Mouse (Mus musculus) spleen, postnatal 36 days (tissue): Measurements from ENCODE around the gene Nup85.
"Not testable (repeated sequence)": the region's sequence is repeated elsewhere in the genome, so short reads cannot be mapped to it uniquely, and the experiment has no call there.

Source experiments
- DNase-seq, 2 experiments: peaks; one replicate each; pipeline ENCODE4 v3.0.0; 2022; ENCODE audit warnings: low spot score in 2 of 2, mixed read lengths in 1 of 2

The Nup85 gene

DNA sequence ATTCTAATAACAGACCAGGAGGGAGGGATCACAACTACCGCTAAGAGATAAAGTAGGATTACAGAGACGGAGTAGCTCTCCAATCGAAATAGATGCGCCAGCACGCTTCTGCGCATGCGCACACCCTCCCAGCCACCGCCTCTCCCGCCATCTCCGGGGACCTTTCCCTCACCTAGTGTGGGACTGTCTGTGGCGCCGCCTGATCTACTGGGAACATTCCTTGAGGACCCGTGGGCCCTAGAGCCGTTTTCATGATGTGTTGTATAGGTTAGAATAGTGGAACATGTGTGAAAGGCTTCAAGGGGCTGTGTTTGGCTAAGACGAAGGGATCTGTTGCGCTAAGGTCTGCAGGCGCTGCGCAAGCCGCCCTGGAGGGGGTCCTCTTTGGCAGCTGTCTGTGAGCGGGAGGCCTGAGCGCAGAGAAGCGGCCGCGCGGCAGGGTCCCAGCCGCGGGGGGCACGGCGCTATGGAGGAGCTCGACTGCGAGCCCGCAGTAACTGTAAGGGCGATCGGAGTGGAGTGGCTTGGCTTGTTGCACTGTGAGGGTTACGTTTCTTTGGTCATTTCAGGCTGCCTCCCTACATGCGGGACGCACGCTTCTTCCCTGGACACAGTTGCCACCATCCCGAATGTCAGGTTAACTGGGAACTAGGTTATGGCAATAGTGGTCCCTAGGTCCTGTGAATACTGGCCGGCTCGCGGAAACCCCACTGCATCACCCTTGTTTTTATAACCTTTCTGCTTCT lies at the start of gene Nup85:
Gene Nup85, plus strand, starts transcription at position 371 of the 746 bp plus-strand sequence.
- DNase-seq = peak; percentile 96 to 97

DNA sequence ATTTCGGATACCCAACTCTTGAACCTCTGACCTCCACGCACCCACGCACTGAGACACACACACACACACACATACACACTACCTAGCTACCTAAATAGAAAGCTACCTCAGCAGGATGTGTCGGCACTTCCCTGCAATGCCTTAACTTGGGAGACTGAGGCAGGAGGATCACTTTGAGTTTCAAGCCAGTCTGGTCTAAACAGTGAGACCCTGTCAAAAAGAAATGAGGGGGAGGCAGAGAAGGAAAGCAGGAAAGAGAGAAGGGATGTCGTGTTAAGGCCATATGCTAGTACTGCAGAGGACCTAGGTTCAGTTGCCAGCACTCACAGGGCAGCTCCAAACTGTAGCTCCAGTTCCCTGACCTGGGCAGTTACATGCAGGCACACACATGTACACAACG lies 49.2 kb upstream of the Nup85 start:
- DNase-seq = no peak

DNA sequence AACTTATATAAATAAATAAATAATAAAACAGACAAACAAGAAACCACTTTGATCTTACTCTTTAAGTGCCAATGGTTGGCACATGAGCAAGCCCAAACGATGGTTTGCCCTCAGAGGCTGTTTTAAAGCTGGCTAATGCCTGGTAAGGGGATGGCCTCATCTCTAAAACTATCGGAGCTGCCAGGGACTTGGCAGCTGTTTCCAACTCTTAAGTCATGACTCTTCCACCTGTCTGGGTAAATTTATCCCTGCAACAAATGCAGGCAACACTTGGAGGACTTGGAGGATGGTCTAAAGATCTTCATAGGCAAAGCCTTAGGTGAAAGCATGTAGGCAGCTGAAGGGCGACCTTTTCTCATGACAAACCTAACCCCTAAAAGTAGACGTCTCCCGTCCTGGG lies 47.3 kb upstream of the Nup85 start:
- DNase-seq = no peak

DNA sequence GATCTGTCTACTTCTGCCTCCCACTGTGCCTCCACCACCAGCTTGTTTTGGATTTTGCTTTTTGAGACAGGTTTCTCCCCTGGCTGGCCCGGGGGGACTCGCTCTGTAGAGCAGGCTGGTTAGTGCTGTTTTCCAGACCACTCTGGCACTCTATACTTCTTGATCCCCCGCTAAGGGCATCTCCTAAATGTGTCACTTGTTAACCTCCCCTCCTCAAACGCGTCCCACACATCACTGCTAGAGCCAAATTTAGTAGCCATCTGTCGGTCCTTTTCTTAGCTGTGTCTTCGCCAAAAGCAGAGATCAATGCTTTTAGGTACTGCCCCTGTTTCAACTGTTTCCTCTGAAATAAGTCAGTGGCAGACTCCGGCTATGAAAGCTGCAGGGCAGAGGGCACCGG lies 45.5 kb upstream of the Nup85 start:
- no peak for DNase-seq

DNA sequence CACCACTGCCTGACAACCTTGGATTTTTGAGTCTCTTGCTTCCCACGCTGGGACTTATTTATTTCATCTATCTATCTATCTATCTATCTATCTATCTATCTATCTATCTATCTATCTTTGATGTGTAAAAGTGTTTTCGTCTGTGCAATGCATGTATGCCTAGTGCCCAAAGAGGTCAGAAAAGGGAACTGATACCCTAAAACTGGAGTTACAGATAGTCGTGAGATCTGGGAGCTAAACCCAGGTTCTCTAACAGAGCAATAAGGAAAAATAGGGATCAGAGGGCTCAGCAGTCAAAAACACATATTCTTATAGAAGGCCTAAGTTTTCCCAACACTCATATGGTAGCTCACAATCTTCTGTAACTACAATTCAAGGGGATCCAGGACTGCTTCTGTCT lies 44.7 kb upstream of the Nup85 start:
- DNase-seq = no peak

DNA sequence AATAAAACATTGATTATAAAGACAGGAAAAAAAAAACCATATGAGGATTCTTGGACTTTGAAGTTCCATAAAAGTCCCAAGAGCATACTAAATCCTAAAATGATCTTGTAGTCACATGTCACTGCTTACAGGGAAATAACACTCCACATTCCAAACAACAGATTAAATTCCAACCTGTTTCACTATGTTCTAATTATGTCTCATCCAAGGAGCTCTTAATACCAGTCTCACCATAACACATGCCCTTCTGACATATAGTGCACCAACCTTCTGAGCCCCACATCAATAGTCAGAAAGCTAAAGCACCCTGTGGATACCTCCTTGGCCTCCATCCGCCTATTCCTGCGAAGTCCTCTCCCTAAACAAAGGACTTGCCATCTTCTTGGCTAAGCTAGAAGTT lies 44.0 kb upstream of the Nup85 start:
- DNase-seq = no peak

DNA sequence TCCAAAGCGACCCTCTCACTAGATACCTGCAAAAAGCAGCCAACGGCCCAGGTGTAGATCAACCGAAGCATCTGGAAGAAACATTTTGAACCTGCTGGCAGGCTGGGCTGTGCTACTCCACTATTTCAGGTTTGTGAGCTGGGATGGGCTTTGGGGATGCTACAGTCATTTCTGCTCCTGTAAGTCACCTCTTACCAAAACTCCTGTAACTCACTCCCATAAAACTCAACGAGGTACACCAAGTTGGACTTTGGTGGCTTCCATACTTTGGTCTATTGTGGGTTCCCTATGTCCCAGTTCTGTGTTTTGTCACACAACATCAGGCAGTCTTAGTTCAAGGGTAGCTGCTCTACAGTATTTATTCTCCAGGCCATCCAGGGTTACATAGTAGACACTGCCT lies 43.2 kb upstream of the Nup85 start:
- DNase-seq = no peak

DNA sequence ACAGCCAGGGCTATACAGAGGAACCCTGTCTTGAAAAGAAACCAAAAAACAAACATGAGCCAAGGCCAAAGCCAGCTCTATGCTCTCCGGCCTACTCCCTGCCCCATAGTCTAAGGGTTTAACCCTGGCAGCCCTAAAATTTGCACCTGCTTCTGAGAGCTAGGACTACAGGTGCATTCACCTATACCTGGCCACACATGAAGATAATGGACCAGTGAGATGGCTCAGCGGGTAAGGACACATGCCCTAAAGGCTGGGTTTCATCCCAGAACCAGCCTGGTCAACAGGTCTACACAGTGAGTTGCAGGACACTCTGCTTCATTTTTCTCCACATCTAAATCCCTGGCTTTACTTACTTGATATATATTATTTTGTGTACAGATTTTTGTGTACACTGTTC lies 42.0 kb upstream of the Nup85 start:
- DNase-seq = no peak

DNA sequence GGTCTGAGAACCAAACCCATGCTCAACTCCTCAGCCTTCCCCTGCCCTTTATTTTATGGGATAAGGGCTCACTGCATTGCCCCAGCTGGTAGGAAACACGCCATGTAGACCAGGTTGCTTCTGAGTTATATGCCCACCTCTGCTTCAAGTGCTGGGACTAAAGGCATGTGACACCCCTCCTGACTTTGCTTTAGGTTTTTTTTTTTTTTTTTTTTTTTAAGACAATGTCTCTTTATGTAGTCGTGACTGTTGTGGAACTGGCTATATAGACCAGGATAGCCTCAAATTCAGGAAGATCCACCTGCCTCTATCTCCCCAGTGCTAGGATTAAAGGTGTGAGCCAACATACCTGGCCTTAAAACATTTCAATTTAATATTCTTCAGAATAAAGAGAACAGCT lies 41.5 kb upstream of the Nup85 start:
- DNase-seq = no peak

DNA sequence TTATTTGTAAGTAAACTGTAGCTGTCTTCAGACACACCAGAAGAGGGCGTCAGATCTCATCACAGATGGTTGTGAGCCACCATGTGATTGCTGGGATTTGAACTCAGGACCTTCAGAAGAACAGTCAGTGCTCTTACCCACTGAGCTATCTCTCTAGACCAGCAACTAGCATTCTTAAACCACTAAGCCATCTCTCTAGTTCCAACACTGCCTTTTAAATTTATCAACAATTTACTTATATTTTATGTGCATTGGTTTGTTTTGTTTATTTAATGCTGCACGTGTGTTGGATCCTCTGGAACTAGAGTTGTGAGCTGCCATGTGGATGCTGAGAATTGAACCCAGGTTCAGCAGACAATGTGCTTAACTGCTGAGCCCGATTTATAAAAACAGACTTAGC lies 37.8 kb upstream of the Nup85 start:
- DNase-seq = not testable (repeated sequence)

DNA sequence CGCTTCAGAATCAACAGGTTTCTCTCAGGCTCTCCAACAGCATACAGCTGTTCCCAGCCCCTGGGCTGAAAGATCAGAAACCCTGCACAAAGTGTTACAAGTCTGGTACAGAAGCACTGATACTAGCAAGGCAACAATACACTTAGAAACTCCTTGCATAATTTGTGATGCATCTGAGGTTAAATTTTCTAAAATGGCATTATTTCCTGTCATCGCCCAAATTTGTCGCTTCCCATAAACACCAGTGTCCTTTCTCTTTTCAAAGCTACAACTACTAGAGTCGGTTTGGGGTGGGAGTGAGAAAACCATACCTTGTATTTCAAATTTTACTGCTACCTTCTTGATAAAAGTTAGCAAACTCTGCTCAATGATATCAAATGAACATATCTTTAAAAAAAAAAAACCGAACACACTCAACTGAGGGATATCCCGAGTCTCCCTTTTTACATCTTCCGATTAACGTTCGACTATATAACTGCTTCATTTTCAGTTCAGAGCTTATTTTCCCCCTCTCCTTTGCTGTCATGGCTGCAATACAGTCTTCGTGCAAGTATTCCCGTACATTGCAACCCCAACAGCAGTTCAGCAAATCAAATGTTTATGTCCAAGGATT lies 29.4 kb upstream of the Nup85 start:
- DNase-seq = no peak

DNA sequence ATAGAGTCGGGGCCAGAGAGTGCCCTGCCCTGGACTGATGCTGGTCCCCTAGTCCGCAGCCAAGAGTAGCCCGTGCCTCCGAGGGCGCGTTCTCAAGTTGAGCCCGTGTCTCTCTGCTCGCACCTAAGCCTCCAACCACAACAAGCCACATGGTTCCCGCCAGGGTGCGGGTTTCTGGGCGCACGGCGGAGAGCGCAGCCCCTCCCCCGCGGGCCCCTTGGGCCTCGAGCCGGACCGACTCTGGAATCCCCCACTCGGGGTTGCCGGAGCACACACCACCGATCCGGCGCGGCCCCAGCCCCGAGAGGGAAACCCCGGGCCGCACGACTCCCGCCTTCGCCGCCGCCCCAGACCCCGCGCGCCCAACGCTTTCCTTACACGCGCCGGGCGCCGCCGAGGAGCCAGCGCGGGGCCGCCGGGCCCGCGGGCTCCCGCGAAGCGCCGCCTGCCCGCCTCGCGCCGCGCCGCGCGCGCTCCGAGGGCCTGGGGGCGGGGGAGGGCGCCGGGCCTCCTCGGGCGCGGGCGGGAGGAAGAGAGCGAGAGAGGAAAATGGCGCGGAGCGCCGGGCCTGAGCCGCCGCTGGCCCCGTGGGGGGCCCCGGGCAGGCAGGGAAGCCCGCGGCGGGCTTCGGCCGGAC lies 28.7 kb upstream of the Nup85 start:
- peak; percentile 62 to 67 for DNase-seq

DNA sequence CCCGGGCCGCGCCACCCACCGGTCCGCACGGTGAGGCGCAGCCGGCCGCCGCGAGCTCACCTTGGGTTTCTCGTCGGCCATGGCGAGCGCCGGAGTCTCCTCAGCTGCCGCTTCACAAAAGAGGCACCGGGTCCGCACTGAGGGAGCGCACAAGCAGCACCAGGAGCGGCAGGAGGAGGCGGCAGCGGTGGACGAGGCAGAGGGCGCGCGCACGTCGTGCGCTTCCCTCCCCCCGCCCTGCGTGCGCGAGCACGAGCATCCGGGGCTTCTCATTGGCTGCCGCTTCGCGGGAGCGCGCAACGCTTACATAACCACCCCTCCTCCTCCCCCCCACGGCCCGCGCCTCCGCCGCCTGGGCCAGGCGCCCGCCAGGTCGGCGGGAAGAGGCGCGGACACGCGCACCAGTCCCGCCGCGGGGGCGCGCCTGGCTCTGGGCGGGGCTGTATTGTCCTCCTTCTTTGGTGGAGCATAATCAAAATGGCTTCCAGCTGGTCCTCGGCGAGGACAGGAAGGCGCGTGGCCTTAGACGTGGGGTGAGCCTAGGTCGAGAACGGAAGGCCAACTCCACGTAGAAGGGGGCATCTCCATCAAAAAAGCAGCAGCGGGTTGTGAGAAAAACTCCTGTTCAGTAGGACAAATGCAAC lies 28.1 kb upstream of the Nup85 start, which contains the start of gene Sumo2:
Gene Sumo2, minus strand, starts transcription at position 239 of the 644 bp plus-strand sequence.
- peak; percentile 98 for DNase-seq

DNA sequence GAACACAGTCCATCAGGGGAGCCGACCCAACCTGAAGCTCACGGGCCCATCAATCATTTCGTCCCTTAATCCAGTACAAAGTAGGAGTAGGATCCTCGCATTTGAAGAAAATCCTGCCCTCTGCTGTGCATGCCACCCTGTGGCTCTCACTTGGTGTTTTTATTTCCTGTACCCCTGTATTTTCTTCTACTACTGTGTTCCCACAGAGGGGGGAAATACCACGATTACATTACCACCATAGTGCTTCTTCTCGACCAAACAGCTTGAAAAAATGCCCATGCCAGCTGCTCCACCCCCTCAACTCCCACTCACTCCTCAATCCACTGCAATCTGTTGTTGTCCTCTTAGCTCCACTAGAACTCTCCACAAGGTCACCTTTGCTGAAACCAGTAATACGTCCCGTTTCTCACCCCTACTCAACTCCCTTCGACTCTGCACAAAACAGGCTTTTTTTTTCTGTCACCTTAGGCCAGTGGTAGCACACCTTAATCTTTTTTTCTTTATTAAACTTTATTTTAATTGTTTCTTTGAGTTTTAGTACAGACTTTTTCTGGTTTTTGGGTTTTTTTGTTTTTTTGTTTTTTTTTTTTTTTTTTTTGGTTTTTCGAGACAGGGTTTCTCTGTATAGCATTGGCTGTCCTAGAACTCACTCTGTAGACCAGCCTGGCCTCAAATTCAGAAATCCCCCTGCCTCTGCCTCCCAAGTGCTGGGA lies 27.2 kb upstream of the Nup85 start:
- no peak for DNase-seq

DNA sequence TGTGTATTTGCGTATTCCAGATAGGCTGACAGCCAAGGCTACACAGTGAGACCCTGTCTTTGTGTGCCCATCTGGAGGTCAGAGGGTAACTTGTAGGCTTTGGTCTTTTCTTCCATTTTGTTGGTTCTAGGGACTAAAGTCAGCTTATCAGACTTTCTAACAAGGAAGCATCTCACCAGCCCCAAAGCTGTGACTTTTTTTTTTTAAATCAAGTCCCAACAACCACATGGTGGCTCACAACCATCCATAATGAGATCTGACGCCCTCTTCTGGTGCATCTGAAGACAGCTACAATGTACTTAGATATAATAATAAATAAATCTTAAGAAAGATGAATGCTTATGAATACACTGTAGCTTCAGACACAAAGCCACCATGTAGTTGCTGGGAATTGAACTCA lies 26.2 kb upstream of the Nup85 start:
- DNase-seq = peak in 1 of 2 experiments; percentile 19

DNA sequence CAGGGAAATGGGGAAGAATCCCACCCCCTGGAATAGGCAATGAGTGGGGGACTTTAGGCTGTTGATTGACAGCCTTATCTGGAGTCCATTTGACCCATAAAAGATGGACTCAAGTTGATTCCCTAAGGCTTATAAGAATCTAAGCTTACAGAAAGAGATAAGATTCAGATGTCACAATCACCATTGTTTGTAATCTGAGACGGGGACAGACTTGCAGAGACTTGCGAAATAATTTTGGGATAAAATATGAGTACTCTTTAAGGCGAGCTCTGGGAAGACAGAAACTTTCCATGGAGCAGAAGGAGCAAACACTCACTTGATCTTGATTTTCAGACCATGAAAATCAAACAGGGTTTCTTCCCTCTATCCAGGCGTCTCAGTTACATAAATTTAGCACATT lies 20.7 kb upstream of the Nup85 start:
- no peak for DNase-seq

DNA sequence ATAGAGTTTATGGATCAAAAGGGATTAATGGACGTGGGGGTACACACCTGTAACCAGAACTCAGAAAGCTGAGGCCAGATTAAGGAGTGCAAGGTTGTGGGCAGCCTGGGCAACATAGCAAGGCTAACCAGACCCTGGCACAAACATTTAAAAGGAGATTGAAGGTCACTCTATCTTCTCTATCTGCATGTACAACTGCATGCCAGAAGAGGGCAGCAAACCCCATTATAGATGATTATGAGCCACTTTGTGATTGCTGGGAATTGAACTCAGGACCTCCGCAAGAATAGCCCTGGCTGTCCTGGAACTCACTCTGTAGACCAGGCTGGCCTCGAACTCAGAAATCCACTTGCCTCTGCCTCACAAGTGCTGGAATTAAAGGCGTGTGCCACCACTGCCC lies 11.5 kb upstream of the Nup85 start:
- DNase-seq = peak; percentile 20 to 22

DNA sequence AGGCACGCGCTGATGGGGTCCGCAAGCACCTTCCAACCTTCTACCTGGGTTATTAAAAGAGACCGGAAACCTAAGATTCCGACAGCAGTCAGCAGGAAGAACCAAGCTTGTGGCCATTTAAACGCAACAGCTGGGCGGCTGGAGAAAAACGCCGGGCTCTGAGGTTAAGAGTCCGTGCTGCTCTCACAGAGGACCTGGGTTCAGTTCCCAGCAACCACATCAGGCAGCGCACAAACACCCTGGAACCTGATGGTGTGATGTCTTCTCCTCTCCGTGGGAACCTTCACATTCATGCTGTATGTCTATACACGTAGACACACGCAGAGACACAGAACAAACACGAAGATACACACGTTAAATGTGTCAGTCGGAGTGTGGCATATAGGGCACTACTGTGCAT lies 8.5 kb upstream of the Nup85 start:
- DNase-seq = no peak

DNA sequence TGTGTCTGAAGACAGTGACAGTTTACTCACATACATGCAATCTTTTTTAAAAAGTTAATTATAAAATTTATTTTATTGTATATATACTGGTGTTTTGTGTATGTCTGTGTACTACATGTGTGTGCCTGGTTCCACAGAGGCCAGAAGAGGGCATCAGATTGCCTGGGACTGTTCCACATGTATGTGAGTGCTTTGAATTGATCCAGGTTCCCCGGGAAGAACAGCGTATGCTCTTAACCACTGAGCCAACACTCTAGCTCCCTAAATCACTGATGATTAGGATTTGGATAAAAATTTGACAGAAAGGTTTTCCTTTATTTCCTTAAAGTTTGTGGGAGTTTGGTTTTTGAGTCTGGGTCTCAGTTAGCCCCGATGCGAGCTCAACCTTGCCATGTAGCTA lies 828 bp upstream of the Nup85 start:
- peak in 1 of 2 experiments; percentile 35 for DNase-seq

DNA sequence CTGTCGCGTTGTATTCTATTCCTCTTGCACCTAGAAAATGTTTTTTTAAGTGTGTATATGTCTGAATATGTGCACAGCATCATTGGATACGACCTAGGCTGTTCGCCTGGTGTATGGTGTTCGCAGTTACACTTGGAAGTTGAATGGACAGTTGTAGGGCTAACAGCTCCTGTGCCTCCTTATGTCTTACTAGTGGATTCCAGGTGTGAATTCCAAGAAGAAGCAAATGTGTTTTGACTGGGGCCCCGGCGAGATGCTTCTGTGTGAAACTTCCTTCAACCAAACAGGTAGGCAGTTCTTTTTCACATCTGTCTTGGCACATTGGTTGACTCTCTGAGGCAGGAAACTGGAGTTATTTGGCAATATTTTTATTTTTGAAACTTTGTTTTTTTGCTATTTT lies 727 bp downstream of the Nup85 start:
- no peak for DNase-seq

DNA sequence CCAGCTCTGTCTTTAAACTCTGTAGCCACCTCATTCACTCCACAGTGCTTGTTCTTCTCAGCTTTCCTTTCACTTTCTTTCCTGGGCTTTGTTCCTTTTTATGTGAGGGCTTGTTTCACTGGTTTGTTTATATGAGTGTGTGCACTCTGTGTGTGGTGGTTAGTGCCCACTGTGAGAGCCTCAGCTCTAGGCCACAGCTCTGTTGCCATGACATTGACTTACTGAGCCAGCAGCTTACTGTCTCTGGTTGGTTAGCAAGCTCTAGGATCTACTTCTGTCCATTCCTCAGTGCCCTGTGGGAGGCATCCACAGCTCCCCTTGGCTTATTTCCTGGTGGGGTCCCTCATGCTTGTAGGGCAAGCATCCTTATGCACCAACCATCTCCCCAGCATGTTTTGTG lies 14.8 kb downstream of the Nup85 start:
- DNase-seq = no peak
